Mouse (Mus musculus) heart, adult 2 months (tissue): ENCODE measurements around the gene Ldhd.

Experiments used
- CTCF ChIP-seq: fragments of 200-600 bp; IDR thresholded peaks from 2 replicates; pipeline ENCODE4 v1.8.1; 2022; ENCODE audit warnings: antibody characterized with exemption, mild to moderate bottlenecking, moderate library complexity
- POLR2A ChIP-seq: fragments of 200-500 bp; IDR thresholded peaks from 2 replicates; pipeline ENCODE4 v1.6.1; 2011; ENCODE audit warnings: mild to moderate bottlenecking, low read depth, low read length, control low read depth; ENCODE audit not compliant: insufficient read depth

DNA sequence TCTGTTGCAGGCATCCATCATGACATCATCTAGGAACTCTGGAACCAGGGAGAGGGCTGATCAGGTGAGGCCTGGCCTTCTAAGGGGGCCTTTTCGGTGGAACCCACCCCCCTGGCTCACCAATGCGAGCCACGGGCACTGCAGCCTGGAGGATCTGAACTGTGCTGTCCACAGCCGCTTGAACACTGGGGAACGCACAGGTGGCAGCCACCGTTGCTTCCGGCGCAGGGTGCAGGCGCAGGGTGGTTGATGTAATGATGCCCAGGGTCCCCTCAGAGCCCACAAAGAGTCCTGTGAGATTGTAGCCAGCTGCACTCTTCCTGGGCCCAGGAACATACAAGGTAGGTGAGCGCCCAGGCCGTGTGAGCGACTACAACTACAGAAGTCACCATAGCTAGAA, 1.8 kb downstream of the Ldhd start:
- TF ChIP-seq POLR2A (no peak), CTCF (no peak)
